Mouse (Mus musculus) ES-CJ7 (cell line): ENCODE results near the gene Cdkn2c.

ENCODE experiments used
- DNase-seq: peaks from one replicate; pipeline ENCODE4 v3.0.0; 2011; ENCODE audit warnings: low read depth, low spot score

The Cdkn2c gene

DNA sequence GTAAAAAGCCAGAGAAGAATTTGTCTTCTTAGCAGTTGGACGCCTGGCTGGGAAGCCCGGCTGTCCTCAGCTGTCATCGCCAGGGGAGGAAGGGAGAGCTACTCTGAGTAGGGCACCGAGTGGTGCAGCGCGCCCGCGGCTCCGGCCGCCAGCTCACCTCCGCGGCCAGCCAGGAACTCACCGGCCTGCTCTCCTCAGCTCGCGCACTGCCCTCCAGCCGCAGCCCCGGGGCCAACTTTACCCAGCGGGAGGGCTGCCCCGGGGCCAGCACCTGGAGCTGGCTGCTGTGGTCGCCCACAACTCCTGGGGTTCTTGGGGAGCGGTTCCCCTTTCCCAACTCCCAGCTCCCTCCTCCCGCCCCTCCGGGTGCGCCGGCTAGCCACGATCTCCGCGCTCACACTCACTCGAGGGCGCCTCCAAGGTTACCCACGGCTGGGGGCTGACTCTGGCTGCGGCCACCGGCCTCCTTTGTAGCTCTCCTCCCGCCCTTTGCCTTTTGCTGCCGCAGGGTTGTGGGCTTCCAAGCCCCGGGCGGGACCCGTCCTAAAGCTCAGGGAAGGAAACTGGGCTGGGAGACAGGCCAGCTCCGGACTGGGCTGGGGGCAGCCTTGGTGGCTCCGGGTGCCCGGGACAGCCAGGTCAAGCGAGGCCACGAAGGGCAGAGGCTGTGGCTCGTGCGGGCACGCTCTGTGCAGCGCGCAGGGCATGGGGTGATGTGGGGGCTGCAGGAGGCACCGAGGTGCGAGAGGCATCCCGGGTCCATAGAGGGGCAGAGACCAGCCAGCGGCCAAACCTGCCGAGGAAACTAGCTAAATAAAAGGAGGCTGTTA is 9.8 kb downstream of the Cdkn2c start:
- peak; percentile 69 for DNase-seq

DNA sequence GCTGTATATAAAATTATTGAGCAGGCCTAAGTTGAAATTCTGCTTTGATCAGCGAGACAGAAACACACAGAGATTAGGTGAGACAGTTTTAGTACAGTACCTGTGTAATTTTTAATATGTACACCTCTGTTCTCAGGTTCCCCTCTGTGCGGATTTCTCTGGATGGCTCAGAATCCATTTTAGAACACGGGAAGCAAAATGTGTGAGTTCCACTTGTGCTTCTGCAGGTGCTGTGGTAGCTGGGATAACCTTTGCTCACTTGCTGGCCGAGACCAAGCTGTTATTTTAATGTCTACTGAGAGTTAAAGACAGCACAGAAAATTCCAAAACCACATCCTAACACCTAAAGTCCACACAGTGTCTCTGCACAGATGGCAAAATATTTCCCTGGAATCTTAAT is 10.7 kb downstream of the Cdkn2c start:
- no peak for DNase-seq

DNA sequence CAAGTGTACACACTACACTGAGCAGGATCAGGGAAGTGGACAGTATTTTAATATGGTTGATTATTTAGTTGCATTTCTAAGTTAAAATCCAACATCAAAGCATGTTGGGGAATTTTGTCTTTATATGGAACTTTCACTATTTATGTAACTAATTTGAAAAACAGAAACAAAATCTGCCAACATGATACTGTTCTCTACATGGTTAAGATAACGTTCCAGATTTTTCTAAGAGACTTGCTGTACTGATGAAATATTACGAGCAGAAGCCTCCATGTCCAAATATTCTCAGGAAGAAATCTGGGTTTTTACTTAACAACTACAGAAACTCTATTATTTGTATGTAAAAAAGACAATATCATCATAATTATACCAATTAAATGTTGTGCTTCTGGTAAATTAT is 11.3 kb downstream of the Cdkn2c start:
- DNase-seq = no peak

DNA sequence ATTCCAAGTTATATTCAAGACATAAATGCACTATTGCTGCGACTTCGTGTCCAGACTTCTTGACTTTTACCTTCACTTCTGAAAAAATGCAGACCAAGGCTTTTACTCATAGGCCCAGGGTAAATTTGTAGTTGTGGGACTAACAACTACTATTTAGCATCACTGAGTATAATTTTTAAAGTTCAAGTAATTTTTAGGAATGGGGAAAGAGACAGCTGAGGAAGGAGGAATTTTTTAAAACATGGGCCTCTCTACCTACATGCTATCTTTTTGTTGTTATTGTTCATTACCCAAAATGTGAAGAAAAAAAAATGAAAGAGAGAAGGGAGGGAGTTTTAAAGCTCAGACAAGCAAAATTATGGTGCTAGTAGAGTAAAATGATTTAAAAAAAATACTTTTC is 12.3 kb downstream of the Cdkn2c start:
- DNase-seq = no peak

DNA sequence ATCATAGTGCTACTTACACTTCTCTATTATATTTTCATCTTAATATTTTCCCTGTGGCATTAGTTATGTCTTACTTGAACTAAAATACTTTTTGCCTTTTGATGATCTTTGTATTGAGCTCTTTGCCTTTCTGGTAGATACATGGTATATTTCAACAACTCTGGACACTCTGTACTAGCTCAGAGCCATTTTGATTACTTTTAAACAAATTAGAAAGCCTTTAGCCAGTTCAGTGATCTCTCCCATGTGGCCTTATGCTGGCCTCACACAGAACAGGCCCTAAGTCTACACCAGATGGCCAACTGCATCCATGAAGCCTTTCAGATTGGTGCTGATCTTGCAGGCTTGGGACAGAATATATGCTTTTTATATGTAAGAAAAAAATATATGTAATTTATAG is 13.7 kb downstream of the Cdkn2c start:
- DNase-seq = no peak

DNA sequence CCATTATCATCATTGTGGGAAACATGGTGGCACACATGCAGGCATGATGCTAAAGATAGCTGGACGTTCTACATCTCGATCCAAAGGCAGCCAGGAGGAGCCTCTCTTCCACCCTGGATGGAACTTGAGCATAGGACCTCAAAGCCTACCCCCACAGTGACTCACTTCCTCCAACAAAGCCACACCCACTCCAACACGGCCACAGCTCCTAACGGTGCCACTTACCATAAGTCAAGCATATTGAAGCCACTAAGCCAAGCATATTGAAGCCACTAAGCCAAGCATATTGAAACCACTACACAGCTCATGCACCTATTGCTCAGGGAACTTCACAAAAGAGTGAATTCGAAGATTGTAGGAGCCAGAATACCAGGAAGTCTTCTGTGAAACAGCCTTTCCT is 17.7 kb downstream of the Cdkn2c start:
- DNase-seq = no peak

DNA sequence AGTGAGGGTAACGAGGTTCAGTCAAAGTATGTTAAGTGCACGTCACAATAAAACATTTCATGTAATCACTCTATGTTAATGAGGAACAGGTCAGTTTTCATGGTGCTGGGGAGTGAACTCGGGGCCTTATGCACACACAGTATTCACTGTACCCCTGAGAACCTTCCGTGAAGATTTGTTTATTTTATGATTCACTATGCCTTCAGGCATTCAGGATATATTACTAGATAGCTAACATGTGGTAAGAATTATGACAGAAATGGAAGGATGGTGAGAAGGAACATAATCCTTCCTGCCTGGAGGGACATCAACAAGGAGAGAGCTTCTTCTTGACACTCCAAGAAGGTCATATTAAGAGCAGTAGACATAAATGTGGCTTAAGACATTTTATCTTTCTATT is 19.7 kb downstream of the Cdkn2c start:
- DNase-seq = no peak

DNA sequence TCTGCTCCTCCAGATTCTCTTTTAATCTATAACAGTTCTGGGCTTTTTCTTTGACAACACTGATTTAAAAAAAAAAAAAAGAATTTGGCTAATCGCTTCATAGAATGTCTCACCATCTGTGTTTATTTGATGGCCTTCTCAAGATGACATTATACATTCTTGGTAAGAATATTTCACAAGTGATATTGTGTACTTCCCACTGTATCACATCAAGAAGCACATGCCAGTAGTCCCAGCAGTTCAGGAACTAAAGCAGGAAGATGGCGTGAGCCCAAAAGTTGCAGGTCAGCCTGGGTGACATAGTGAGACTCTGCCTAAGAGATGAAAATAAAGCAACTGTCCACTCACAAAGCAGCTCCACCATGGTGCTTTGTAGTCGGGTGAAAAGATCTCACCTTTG is 25.5 kb downstream of the Cdkn2c start:
- no peak for DNase-seq

DNA sequence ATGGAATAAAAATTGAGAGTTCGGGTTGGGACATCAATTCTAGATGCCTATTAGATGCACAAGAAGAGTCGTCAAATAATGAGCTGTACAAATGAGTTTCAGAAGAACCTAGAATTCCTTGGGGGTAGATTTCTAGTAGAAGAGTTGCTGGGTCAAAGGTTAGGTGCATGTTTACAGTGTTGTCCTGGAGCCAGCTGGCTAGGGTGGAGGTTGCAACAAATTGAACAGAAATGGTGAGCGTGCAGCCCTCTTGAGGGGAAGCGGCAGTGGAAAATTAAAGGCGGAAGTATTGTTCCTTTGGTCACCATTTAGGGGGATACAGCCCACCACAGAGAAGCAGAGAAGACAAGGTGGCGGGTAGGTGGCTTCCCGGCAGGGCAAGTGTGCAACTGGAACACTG is 26.8 kb downstream of the Cdkn2c start:
- no peak for DNase-seq

DNA sequence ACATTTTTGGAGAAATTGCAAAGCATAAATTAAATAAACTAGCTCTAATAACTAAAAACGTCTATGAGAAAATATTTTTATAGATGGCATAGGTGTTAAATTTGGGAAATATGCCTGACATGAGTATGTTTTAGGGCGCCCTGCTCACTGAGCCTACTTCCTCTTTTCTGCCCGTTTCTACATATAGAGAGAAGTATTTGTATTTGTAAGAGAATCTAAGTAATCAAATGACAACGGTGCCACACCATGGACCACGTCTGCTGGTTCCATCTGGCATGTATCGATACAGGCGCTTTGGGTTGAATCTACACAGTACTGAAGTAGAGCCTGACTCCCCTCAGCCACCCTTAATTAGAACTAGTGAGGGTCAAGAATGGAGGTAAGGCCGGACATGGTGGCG is 27.6 kb downstream of the Cdkn2c start:
- DNase-seq = no peak

DNA sequence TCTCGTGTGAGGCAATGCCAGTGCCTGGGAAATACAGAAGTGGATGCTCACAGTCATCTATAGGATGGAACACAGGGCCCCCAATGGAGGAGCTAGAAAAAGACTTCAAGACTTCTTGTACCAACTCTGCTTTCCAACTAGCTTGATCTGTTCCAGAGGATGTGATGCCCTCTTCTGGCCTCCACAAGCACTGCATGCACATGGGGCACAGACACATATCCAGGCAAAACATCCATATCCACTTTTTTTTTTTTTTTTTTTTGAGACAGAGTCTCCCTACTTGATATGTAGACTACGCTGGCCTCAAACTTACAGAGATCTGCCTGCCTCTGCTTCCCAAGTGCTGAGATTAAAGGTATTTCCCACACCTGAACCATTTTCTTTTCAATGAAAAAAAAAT is 32.0 kb downstream of the Cdkn2c start:
- peak; percentile 75 for DNase-seq

DNA sequence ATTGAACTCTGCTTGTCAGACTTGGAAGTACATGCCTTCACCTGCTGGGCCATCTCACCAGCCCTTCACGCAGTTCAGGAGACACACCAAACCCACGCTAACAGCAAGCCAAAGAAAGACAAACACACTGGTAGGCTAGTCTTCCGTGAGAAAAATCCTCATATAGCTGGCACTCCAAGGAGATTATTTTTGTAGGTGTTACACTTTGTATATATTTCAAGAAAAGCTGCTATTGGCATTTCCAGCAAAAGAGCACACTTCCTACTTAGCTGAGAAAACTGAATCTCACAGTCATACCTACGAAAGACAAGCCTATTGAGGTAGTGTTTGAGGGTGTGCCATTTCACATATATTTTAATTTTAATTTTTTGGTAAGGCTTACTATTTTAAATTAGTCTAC is 36.0 kb downstream of the Cdkn2c start:
- no peak for DNase-seq

DNA sequence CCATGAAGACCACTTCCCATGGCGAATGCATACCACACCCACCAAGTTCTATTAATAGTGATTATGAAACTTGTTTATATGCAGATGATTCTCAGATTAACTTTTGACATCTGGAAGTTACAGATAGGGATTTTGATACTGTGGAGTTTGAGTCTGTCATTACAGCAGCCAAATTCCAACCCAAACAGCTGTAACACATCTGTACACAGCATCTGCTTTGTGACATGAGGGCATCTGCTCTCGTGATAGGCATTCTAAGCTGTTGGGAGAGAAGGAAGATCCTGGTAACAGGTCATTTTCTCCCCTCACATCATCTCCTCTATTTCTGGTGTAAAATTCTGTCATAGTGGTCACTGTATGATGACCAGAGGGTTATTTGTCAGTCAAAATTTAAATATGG is 36.8 kb downstream of the Cdkn2c start:
- no peak for DNase-seq

DNA sequence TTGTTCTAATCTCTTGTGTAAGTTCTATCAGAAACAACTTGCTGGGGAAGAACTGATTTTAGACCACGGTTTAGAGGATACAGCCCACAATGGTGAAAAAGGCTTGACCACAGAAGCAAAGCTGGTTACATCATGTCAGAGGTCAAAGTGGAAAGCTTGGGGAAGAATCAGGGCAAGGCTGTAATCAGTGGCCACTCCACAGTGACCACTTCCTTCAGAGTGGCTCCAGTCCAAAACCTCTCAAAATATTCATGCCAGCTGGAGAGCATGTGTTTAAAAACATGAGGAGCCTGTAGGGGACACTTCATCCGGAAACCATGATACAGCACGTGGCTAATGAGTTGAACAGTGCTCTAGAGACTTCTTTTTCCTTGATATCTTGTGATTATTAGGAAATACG is 54.4 kb downstream of the Cdkn2c start:
- DNase-seq = no peak
